17 mouse cellular contexts compared by ENCODE assay signal in genomic region chr6:126581632-126582031, GRCm38 (mm10). TPM values are rescaled to one million over a fixed set of nuclear protein-coding genes. Genes with fewer than 3 reads are reported as not detected.
A peak's percentile ranks its signal among the peaks of the same experiment; 100 is the strongest.
DNase-seq lines count a peak whose midpoint lies in the region; TF ChIP-seq lines count a peak whose summit lies in the region.
"Had no signal": no experiment of that assay in that cellular context is flagged by ENCODE, and none has a peak within 500 bp of the region (broad histone marks: within the 10 kb centered on the region; RNA-seq: fewer than 3 reads in every experiment).

No protein-coding gene starts in this region.

- no peak overlapping the region for H3K4me3 ChIP-seq in lung, adult 2 months (replicated peaks; ENCODE audit: extremely low read depth, low read depth, low read length)
- H3K4me3 ChIP-seq: embryonic facial prominence, embryonic 13.5 days; hindbrain, embryonic 10.5 days; liver, embryonic 13.5 days; megakaryocyte, embryonic 14.5 days had no signal

- TF ChIP-seq POLR2A in lung, adult 2 months (IDR thresholded peaks at IDR 0.05; ENCODE audit: borderline replicate concordance, extremely low read depth, low read depth, low read length) = no peak

- WGBS in lung, adult 2 months = 73% methylated on average over 8 of the region's 8 CpGs

- peak; percentile 38 for DNase-seq in cerebellum, adult 9-11 months
- DNase-seq in cerebellum, adult 8-10 months = no peak
- DNase-seq in layer of hippocampus, adult 9-11 months = peak; percentile 52
- no peak for DNase-seq in layer of hippocampus, adult 9-10 months (ENCODE audit: low spot score)
- peak; percentile 35 to 63 for DNase-seq in frontal cortex, postnatal 10 days (ENCODE audit: low spot score in 2 of 2)
- DNase-seq in right cerebral cortex, adult 2 months (ENCODE audit: low spot score in 2 of 2) = peak; percentile 51 to 65
- no peak for DNase-seq in lung, adult 2 months
- DNase-seq in adipocyte (ENCODE audit: low spot score) = no peak
- DNase-seq: adrenal gland, postnatal 36 days; kidney, adult 2 months; kidney, postnatal 4 days; liver, embryonic 13.5 days; lung, postnatal 10 days; retina, postnatal 1 day had no signal

- TF ChIP-seq CTCF in lung, adult 2 months (IDR thresholded peaks at IDR 0.05; ENCODE audit: insufficient read depth, low read length) = no peak

- no peaks in the 10 kb centered on the region for H3K4me1 ChIP-seq in lung, adult 2 months (ENCODE audit: control insufficient read depth, insufficient read depth, low read length)
- H3K4me1 ChIP-seq: liver, embryonic 13.5 days; megakaryocyte, embryonic 14.5 days had no signal

RNA-seq across cellular contexts. Expression of gene Kcna5, which starts 46.4 kb away (rescaled TPM):
- 1.1 and 1.4 TPM in 2 replicates for polyA plus RNA-seq in lung, adult 2 months (2012; rRNA removed)

Comparison
In these comparisons a context has a peak if more than half of its experiments do, and no peak if none do; other contexts are left out.
1. DNase-seq: peak in cerebellum, adult 9-11 months (single experiment), layer of hippocampus, adult 9-11 months (single experiment), frontal cortex, postnatal 10 days (2 of 2) and right cerebral cortex, adult 2 months (2 of 2); none in cerebellum, adult 8-10 months (single experiment), layer of hippocampus, adult 9-10 months (single experiment), lung, adult 2 months (single experiment) and adipocyte (single experiment).